Mouse (Mus musculus): Measurements from ENCODE around the gene Pim1.

DNA sequence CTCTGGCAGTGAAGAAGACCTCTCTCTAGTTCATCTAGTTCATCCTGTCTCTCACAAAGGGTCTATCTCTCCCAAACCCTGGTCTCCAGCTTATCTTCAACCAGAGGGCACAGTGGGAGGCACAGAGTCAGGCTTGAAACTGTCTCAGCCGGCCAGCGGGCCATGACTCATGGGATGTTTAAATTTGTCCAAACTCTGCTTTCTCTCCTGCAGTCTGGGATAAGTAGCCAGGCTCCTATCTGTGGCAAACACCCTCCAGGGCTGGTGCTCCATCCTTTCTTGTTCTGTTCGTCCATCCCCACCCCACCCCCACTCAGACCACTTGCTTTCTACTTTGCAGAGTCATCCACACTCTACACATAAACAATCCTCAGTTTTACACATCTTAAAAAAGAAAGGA lies 43.2 kb upstream of the Pim1 start:
- TF ChIP-seq POLR2A (IDR thresholded peaks at IDR 0.05; ENCODE audit: borderline replicate concordance, low read depth, low read length) (no peak), CTCF (IDR thresholded peaks at IDR 0.05; ENCODE audit: low read depth, low read length) (no peak)

Data from bone marrow macrophage, adult 2 months (primary cell).